Mouse (Mus musculus) ovary, adult 18-20 months (tissue): Measurements from ENCODE around the gene Ogfod3.

Experiments used
- DNase-seq: peaks from one replicate; pipeline ENCODE4 v3.0.0; 2022; ENCODE audit warnings: low spot score, mixed read lengths

Ogfod3 gene

DNA sequence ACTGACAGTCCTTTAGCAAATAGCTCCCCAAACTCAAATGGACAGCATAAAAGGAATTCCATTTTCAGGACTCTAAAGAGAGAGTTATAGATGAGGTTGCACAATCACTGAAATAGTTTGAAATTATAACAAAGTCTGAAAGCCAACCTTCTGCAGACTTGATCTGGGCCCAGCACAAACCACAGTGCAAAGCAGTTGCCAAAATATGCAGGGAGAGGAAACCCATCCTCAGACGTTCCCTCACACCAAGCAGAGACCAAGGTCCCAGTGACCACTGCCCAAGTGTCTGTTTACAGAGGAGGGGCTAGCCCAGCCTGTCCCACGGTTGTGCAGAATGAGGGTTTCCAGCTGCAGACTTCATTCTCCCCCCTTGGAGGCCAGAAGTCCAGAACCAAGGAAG is 5.9 kb downstream of the Ogfod3 start:
- peak; percentile 10 for DNase-seq

DNA sequence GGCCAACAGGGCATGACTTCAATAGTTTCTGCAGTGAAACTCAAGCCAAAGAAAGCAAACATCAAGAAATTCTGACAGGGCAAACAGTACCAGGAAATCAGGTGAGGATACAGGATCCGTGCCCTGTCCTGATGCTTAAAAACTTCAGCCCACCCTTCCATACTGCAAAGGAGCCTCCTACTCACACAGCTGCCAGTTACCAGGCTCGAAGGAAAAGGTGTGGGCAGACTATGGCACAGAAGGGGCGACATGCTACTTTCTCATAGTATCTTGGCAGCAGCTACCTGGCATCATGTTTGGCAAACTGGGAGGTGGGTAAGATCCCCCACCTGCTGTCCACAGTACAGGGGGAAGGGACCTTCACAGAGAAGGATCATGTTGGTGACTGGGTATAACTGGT is 11.1 kb downstream of the Ogfod3 start:
- DNase-seq = no peak

DNA sequence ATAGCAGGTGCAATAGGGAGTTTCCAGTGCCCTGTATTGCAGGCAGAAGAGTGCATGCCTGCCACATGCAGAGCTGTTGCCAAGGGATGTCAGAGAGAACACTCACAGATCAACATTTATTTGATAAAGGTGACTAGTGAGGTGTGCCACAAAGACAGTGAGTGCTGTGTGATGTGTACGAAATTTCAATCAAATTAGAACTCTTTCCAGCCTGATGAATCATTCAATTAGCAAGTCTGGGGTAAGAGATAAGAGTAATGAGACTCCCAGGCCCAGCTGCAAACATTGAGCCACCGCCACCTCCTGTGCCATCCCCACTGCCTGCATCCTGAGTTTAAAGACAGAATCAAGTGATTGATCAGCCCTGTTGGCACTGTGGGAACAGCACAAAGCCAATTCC is 11.8 kb downstream of the Ogfod3 start:
- DNase-seq = no peak

DNA sequence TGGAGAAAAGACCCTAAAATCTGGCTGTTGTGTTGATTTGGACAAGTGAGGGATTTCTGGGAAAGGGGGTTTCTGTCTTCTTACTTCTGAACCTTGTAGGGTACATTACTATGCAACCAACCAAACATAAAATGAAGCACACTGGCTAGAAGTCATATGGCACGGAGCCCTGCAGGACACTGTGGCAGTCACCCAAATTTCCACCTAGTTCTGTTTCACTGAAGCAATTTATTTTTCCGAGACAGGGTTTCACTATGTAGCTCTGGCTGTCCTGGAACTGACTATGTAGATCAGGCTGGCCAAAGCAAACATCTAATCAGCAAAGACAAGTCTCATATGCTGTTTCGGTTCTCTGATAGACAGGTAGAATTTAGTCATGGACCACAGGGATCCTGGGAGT is 14.8 kb downstream of the Ogfod3 start:
- DNase-seq = no peak

DNA sequence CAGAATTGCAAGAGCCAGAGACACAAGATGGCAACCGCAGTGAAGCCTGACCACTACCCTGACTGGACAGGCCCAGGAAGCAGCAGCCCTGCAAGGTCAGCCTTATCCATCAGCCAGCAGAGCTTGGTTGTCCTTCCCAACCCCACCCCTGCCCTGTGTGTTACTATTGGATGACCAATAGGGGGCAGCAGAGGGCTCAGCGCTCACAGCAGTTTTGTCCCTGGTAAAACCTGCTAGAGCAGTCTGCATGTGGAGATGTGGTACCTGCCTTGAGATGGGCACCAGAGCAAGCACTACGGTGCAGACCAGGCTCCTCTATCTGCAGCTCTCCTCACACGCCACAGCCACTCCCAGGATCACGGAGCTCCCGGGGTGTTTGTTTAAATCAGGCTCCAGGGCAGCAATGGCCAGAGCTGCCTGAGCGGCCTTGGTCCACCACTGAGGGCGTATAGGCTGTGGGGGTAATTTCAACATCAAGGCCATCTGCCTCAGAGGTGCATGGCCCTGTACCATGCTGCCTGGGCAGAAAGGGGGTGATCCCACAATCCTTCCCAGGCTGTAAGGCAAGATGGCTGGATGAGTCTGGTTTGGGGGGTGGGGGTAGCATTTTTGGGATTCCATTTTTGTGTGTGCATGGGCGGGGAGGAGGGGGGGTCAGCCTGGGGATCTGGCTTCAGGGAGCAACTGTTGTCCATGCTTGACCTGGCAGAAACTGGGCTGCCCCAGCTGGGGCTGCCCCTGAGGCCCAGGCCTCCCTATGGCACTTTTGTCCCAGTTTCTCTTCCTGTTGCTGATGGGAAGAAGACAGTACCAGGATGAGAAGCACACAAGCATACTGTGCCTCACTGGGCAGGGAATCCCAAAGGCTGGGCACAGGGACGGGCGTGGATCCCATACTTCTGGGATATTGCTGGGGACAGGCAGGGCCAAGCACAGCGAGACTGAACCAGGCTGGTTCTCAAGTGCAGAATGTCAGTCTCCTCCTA is 27.9 kb downstream of the Ogfod3 start:
- peak; percentile 35 for DNase-seq

DNA sequence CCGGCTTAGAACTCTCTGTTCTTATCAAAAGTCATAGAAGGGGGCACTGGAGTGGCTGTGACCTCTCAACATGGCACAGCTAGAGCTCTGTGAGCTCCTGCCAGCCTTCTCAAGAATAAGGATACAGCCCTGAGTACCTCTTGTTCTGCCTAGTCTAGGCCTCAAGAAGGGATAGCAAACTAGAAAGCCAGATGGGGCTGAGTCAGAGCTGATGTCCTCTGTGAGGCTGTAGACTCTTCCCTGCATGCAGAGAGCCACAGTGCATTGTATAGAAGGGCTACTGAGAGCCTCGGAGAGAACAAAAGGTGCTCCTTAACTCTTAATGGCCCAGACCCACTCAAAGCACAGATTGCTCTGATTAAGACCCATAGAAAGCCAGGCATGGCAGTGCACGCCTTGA is 30.3 kb downstream of the Ogfod3 start:
- DNase-seq = no peak

DNA sequence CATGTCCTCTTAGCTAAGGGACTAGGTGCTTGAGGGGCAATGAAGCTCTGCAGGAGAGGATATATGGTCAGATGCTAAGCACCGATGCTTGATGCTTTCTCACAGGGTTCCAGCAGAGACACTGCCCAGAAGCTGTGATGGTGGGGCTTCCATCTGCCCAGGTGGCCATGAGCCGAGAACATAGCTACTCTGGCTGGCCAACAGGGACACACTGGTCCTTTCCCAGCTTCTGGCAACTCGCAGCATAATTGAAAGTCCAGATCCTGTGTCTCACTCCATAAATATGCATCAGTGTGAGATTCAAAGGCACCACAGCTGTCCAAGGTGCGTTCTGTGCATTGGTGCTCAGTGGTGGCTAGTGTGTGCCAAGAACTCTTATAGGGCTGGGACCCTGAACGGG is 31.3 kb downstream of the Ogfod3 start:
- no peak for DNase-seq

DNA sequence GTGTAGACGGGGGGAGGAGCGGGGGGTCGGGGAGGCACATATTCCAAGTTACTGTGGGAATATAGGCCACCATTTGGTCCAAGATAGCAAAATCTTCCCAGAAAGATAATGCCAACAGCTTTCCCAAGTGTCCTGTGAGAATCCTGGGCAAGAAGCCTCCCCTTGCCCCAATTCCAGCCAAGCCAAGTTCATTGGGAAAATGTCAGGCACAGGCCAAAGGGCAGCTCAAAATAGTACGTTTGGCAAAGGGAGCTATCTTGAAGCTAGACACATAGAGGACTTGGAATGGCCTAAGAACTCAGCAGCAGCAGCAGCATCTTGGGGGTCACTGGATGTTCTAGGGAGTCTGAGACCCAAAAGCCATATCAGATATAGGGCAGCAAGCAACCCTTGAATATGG is 40.8 kb downstream of the Ogfod3 start:
- no peak for DNase-seq

DNA sequence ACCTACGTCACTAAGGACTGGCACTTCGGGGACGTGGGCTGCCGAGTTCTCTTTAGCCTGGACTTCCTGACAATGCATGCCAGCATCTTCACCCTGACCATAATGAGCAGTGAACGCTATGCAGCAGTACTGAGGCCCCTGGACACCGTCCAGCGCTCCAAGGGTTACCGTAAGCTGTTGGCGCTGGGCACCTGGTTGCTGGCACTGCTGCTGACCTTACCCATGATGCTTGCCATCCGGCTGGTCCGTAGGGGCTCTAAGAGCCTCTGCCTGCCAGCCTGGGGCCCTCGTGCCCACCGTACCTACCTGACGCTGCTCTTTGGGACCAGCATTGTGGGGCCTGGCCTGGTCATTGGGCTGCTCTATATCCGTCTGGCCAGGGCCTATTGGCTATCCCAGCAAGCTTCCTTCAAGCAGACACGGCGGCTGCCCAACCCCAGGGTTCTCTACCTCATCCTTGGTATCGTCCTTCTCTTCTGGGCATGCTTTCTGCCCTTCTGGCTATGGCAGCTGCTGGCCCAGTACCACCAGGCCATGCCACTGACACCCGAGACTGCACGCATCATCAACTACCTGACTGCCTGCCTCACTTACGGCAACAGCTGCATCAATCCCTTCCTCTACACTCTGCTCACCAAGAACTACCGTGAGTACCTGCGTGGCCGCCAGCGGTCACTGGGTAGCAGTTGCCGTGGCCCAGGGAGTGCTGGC is 43.7 kb downstream of the Ogfod3 start:
- no peak for DNase-seq

DNA sequence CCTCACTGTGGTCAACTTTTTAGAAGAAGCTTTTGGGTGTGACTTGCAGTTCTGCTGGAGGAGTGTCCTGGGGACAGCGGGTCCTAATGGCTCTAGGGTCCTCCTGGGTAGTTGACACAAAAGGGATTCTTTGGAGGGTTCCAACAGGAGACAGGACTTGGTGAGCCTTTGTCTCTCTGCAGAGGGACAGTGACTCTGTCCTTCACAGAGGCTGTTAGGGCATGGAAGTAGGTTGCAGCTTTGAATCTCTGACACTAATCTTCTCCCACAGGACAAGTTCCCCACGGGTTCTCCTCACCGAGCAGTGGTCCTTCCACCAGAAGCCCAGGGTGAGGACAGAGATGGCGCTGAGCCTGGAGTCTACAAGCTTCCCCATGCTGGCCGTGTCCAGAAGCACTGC is 44.5 kb downstream of the Ogfod3 start, which contains the start of gene Uts2r:
TSS of gene Uts2r (plus strand) at position 301 of the 400 bp plus-strand sequence.
- DNase-seq = no peak

DNA sequence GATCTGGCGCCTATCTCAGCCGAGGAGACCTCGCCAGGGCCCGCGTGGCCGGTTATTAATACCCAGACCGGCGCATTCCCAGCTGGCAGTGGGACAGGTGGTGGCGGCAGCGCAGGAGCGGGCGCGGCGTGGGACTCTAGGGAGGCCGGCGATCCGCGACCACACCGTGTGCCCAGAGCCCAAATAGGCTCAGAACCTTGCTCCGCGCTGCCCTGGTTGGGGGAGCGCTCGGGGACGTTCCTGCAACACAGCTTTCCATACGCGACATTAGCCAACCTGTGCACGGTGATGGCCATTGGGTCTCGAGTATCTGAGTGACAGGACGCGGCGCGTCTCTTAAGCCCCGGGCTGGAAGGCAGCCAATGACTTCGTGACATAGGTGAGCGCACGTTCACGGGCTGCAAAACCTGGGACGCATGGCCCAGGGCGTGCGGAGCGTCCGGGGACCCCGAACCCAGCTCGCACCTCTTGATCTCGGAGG is 48.1 kb downstream of the Ogfod3 start:
- no peak for DNase-seq

DNA sequence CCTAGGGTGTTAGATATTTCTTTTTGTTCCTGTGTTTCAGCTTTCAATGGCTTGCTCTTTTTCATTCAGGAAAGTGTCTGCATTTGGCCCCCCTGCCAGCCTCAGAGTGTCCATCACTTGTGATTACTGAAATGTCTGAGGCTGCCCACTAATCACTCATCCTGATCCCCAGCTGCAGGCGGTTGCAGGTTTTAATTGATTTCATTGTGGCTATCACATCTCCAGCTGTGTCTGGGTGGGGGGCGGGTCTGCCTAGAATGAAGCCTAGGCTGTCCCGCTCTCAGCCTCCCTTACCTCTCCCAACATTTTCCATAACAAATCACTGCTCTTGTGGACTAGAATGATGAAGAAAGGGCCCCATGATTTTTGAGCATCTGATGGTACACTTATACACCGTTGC is 50.3 kb downstream of the Ogfod3 start:
- no peak for DNase-seq

DNA sequence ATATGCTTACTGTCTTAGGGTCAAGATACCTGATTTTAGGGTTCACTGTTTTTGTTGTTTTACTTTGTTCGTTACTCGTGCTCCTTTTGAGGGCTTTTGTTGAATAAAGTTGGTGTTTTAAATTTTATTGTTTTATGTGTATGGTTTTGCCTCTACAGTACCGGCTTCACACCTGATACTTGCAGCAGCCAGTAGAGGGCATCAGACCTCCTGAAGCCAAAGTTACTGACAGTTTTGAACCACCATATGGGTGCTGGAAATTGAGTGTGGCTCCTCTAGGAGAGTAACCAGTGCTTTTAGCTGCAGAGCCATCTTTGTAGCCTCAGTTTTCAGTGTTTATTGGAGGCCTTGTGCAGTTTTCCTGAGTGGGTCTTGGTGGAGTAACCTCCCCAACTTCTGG is 56.3 kb downstream of the Ogfod3 start:
- DNase-seq = no peak

DNA sequence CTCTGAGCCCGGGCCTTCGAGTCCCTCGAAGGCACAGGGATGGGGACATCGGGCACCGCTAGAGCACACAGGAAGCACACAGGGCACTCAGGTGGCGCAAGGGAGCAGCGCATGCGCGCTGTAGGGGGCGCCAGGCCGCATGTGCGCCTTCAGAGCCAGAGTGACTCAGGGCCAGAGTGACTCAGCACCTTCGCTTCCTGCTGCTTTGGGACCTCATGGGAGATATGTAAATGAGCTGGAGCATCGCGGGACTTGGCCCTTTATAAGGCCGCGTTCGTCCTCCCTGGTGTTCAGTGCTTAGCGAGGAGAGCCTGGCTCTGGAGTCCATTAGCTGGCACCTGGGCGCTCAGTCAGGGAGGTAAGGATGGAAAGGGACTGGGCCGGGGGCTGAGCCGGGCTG is 58.6 kb downstream of the Ogfod3 start, which contains the start of gene Tex19.1:
TSS of gene Tex19.1 (plus strand) at position 279 of the 400 bp plus-strand sequence.
- DNase-seq = no peak

DNA sequence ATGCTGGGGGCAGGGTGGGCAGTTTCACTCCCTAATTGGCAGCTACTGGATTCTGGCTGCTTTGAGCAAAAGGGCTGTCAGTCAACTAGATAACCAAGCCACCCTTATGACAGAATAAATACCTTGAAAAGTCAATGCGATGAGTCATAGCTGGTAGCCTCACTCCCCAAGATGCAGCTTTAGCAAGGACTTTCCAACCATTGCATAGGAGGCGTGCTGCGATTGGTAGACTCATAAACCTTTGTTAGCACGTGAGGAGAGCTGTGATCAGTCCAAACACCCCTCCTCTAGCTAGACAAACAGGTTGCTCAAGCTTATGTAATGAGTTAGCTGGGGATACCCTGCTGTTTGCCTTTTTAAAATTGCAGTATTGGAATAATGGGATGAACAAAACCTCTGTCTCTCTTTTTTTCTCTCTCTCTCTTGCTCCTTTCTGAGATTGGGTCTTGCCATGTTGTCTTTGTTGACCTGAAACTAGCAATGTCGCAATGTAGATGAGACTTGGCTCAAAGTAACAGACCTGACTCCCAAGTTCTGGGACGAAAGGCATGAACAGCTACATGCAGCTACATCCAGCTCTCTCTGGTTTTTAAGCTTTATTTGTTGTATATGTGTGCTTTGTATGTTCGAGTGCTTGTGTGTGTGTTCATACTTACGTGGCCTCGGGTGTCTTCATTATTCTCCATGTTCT is 61.0 kb downstream of the Ogfod3 start:
- no peak for DNase-seq

DNA sequence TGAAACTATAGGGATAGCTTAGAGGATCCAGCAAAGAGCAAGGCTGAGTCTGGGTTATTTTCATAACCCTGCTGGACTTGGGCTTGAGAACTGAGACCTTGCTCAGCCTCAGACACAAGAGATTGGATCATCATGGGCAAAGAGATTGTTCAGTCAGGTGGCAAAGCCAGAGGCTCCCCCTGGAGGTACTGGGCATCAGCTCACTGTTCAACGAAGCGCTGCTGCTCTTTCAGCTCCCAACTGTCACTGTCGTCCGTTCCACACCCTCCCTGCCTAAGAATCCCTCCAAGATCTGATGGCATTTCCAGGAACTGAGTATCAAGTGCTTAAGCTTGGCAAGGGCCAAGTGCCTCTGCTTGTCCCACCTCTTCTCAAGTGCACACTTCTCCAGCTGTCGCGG is 65.8 kb downstream of the Ogfod3 start:
- DNase-seq = no peak

DNA sequence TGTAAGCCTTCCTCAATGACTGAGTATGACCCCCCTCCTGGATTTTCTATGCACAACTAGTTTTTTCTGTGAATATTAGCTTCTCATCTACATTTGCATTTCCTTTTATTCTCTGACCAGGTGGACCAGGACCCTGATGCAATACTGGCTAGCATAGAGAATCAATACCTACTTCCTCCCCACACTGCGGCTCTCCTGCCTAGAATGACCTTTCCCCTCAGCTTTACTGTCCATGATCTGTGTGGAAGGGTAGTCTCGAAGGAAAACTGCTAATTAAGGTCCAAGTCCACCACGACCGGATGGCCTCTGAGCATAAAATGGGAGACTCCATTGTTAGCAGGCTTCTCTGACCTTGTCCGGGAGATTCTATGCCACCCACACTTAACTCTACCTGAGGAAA is 66.8 kb downstream of the Ogfod3 start:
- DNase-seq = no peak

DNA sequence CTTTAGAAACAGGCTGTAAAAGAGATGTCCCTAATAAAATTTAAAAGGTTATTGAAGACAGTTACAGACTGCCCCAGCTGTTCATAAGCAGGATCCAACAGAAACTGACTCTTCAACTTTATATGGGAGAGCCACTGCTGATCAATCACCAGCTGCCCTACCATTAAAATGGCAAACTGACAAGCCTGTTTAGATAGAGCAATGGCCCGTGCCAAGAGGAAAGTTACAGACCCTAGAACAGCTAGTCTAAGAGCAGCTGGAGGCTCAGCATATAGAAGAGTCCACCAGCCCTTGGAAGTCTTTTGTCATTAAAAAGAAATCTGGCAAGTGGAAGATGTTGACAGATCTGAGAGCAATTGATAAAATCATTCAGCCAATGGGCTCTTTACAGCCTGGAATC is 69.9 kb downstream of the Ogfod3 start:
- DNase-seq = no peak

DNA sequence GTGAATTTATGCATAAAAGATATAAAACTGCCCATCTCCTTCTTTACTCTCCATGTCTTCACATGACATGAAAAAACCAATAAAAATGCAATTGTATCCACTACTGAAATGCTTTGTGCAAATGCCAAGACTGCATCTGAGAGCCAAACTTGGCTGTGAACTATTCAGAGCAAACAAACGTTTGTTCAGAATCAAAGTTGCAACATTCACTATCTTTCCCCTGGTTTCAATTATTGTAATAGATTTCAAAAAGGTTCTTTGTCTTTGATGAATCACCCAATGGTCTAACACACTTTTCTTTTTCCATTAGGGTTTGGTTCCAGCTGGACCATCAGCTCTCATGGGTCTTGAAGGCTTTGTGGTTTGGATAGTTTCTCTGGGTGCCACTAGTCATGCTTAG is 74.9 kb downstream of the Ogfod3 start:
- DNase-seq = no peak
